Mouse (Mus musculus): ENCODE results near the gene Rpl39l.
"Not testable (repeated sequence)": the region's sequence is repeated elsewhere in the genome, so short reads cannot be mapped to it uniquely, and the experiment has no call there.

The Rpl39l gene

GRCm38 (mm10) chr16:10170005-10170404 lies at the start of gene Rpl39l:
Gene Rpl39l (plus strand): TSS chr16:10170226.
- DNase-seq (ENCODE audit: low read depth, low spot score), result no peak

- no peak for DNase-seq (ENCODE audit: low read depth, low spot score)
Observed at GRCm38 (mm10) chr16:10127586-10127985, 42.4 kb upstream of the Rpl39l start.

- no peak for DNase-seq (ENCODE audit: low read depth, low spot score)
Observed at GRCm38 (mm10) chr16:10129052-10129911, 40.7 kb upstream of the Rpl39l start.

- no peak for DNase-seq (ENCODE audit: low read depth, low spot score)
Observed at GRCm38 (mm10) chr16:10143166-10143565, 26.9 kb upstream of the Rpl39l start.

DNA sequence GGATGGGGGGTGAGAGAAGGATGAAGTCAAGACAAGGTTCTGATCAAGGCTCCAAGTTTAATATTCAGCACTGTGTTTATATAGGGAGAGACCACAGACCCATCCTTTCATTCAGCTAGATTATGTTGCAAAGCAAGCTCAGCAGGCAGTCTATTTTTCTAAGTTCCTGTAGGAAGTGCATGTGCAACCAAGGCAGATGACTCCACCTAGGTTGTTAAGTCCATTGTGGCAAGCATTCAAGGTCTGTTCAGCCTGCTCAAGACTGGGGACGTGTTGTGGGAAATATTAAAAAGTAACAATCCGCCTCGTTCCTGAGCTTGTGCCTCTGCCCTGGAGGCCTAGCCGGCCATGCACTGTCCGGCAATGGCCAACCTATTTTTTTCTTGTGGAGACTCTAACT lies 22.6 kb upstream of the Rpl39l start:
- DNase-seq (ENCODE audit: low read depth, low spot score), result no peak

DNA sequence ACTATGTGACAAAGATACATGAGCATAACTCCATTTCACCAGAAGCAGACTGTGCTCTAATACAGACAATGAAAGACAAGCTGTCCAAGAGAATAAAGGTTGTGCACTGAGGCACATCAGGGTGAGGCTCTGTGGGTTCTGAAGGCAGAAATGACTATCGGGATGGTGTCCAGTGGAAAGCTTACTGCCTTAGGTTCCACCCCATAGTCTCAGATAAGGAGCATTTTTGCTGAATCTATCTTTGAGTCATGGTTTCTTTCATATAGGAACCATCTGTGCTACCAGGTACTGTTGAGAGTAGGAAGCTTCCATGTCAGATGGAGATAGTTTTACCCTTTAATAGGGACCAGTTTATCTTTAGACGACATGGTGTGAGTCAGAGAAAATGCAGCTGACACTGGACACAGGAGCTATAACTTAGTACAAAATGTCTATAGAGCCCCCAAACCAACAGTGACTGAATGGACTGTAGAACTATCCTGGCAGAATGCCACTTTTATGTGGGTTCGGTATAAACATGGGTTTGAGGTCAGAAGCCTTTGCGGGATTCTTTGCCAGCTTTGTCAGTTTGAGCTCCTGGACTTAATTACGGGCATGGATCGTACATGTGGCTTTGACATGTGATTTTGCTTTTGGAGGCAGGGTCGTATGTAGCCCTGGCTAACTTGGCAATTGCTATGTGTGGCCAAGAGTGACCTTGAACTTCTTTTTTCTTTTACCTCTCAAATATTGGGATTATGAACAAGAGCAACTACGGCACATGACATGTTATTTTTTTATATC lies 712 bp upstream of the Rpl39l start:
- no peak for DNase-seq (ENCODE audit: low read depth, low spot score)

GRCm38 (mm10) chr16:10171276-10171675 lies 1.2 kb downstream of the Rpl39l start:
- no peak for DNase-seq (ENCODE audit: low read depth, low spot score)

- DNase-seq (ENCODE audit: low read depth, low spot score), result no peak
Observed at GRCm38 (mm10) chr16:10172179-10172820, 2.3 kb downstream of the Rpl39l start.

- not testable (repeated sequence) for DNase-seq (ENCODE audit: low read depth, low spot score)
Observed at GRCm38 (mm10) chr16:10187461-10187860, 17.4 kb downstream of the Rpl39l start.

GRCm38 (mm10) chr16:10192679-10193506 lies 22.9 kb downstream of the Rpl39l start, which contains the start of gene Atf7ip2:
Gene Atf7ip2 (plus strand): TSS chr16:10192712.
- DNase-seq (ENCODE audit: low read depth, low spot score), result peak; percentile 93

GRCm38 (mm10) chr16:10208777-10209176 lies 38.8 kb downstream of the Rpl39l start:
- DNase-seq (ENCODE audit: low read depth, low spot score), result no peak

- DNase-seq (ENCODE audit: low read depth, low spot score), result not testable (repeated sequence)
Observed at GRCm38 (mm10) chr16:10216366-10216765, 46.3 kb downstream of the Rpl39l start.

- DNase-seq (ENCODE audit: low read depth, low spot score), result not testable (repeated sequence)
Observed at GRCm38 (mm10) chr16:10217020-10217419, 47.0 kb downstream of the Rpl39l start.
